Mouse (Mus musculus): ENCODE results near the gene Gprasp1. TPM values are rescaled to one million over a fixed set of nuclear protein-coding genes. Genes with fewer than 3 reads are reported as not detected.

Gene Gprasp1
- 57.0 and 64.1 TPM in 2 replicates for polyA plus RNA-seq (2021; fragmentation: Nextera tagmentation)
- long read RNA-seq, experiment 1, full-length matches to known transcripts, result 18 of 316 reads
- long read RNA-seq, experiment 1, partial matches to known transcripts, result 137 of 316 reads
- long read RNA-seq, experiment 1, other reads (novel, unspliced or antisense), result 161 of 316 reads
- long read RNA-seq, experiment 2, full-length matches to known transcripts, result 1 of 63 reads
- long read RNA-seq, experiment 2, partial matches to known transcripts, result 6 of 63 reads
- long read RNA-seq, experiment 2, other reads (novel, unspliced or antisense), result 56 of 63 reads

GRCm38 (mm10) chrX:135742304-135743055, at the start of gene Gprasp1, which contains the start of gene Armcx5:
Gene Gprasp1 (plus strand): TSS chrX:135742733.
Gene Armcx5 (plus strand): TSS chrX:135742733.

GRCm38 (mm10) chrX:135693633-135694032, 48.9 kb upstream of the Gprasp1 start, which contains the start of gene Tcp11x2:
Gene Tcp11x2 (minus strand): TSS chrX:135693790.

GRCm38 (mm10) chrX:135725161-135725560, 17.4 kb upstream of the Gprasp1 start, which contains the start of gene Tmsb15a:
Gene Tmsb15a (minus strand): TSS chrX:135725261.

GRCm38 (mm10) chrX:135797212-135797644, 54.7 kb downstream of the Gprasp1 start, which contains the start of gene Bhlhb9:
Gene Bhlhb9 (plus strand): TSS chrX:135797594.

GRCm38 (mm10) chrX:135838521-135839360, 96.2 kb downstream of the Gprasp1 start, which contains the start of gene Gprasp2:
Gene Gprasp2 (plus strand): TSS chrX:135839034.

Other genes starting within 250 kb of the Gprasp1 start
- not detected in 2 replicates for gene AV320801, start 248.1 kb upstream of the Gprasp1 start, polyA plus RNA-seq (2021; fragmentation: Nextera tagmentation)
- 0.41 and 0.77 TPM in 2 replicates for gene Nxf7, start 144.0 kb upstream of the Gprasp1 start, polyA plus RNA-seq (2021; fragmentation: Nextera tagmentation)
- gene Prame, start 115.0 kb upstream of the Gprasp1 start, polyA plus RNA-seq (2021; fragmentation: Nextera tagmentation), result not detected in 2 replicates
- gene Tcp11x2, start 48.9 kb upstream of the Gprasp1 start, polyA plus RNA-seq (2021; fragmentation: Nextera tagmentation), result not detected in 2 replicates
- not detected in 2 replicates for gene Tmsb15a, start 17.5 kb upstream of the Gprasp1 start, polyA plus RNA-seq (2021; fragmentation: Nextera tagmentation)
- 16.1 and 22.0 TPM in 2 replicates for gene Armcx5, start within 50 bp of the Gprasp1 start, polyA plus RNA-seq (2021; fragmentation: Nextera tagmentation)
- gene Bhlhb9, start 54.9 kb downstream of the Gprasp1 start, polyA plus RNA-seq (2021; fragmentation: Nextera tagmentation), result 31.4 and 33.3 TPM in 2 replicates
- 39.0 and 51.3 TPM in 2 replicates for gene Gprasp2, start 96.3 kb downstream of the Gprasp1 start, polyA plus RNA-seq (2021; fragmentation: Nextera tagmentation)

Measured in left cerebral cortex, adult 6 months (tissue).